Mouse (Mus musculus): ENCODE results near the gene 4921517D22Rik. TPM values are rescaled to one million over a fixed set of nuclear protein-coding genes. Genes with fewer than 3 reads are reported as not detected.

Gene 4921517D22Rik
- polyA plus RNA-seq, 1 experiment from 2014 or later: not detected

DNA sequence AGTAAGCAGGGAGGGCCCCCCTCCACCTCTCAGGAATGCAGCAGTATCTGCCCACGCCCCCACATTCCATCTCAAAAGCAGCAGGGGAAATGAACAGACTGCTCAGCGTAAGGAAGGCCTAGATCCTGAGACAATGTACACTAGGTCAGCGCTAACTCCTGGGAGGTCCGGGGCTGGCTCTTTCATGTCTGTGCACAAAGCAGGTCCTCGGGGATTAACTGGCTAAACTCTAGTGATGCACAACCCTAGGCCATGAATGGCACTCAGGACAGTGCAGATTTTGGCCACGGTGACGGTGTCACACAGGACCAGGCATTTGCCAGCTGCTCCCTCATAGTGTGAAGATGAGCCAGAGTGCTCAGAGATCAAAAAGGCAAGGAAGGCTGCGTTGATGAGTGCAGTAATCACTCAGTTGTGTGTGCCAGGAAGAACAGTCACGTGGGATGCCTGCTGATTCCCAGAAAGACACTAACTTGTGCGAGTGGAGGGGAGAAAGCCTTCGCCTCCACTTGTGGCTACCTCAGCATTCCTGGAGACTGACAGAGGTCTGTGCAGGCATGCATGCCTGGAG is 47.1 kb downstream of the 4921517D22Rik start:
- Histone ChIP-seq H3K9me3 (ENCODE audit: control insufficient read depth, low read length) (no peaks in the 10 kb centered on the region), H3K4me3 (ENCODE audit: low read length) (no peak overlapping the region), H3K27ac (ENCODE audit: low read depth, low read length) (no peak overlapping the region), H3K36me3 (ENCODE audit: control insufficient read depth, insufficient read depth, low read length) (no peaks in the 10 kb centered on the region), H3K27me3 (replicated peaks; ENCODE audit: control insufficient read depth, insufficient read depth, low read length) (no peaks in the 10 kb centered on the region), H3K9ac (ENCODE audit: low read depth, low read length) (no peak overlapping the region), H3K4me2 (ENCODE audit: low read length) (no peak overlapping the region), H3K4me1 (ENCODE audit: control insufficient read depth, insufficient read depth, low read depth, low read length) (no peaks in the 10 kb centered on the region)
- WGBS: 51% methylated on average over 11 of the region's 11 CpGs
- ATAC-seq: peak; percentile 51

DNA sequence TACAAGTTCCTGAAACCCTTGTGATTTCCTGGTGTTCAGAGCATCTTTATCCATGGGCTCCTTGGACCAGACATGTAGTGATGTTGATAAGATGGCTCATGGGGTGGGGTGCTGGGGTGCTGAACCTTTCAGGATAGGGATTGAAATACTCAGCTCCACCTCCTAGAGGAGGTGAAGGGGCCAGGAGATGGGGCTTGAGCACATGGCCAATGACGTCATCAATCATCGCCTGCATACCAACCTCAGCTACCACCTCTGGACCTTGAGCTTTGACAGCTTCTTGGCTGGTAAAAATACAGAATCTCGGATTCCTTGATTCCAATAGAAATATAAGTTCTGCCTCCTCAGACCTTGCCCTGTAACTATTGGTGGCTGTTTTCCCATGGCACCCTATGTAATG is 48.4 kb downstream of the 4921517D22Rik start:
- Histone ChIP-seq H3K4me1 (ENCODE audit: control insufficient read depth, insufficient read depth, low read depth, low read length) (no peaks in the 10 kb centered on the region), H3K9ac (ENCODE audit: low read depth, low read length) (no peak overlapping the region), H3K27ac (ENCODE audit: low read depth, low read length) (no peak overlapping the region), H3K9me3 (ENCODE audit: control insufficient read depth, low read length) (no peaks in the 10 kb centered on the region), H3K36me3 (ENCODE audit: control insufficient read depth, insufficient read depth, low read length) (no peaks in the 10 kb centered on the region), H3K27me3 (replicated peaks; ENCODE audit: control insufficient read depth, insufficient read depth, low read length) (no peaks in the 10 kb centered on the region), H3K4me3 (ENCODE audit: low read length) (no peak overlapping the region), H3K4me2 (ENCODE audit: low read length) (no peak overlapping the region)
- ATAC-seq: no peak
- WGBS: 91% methylated on average over 3 of the region's 3 CpGs

DNA sequence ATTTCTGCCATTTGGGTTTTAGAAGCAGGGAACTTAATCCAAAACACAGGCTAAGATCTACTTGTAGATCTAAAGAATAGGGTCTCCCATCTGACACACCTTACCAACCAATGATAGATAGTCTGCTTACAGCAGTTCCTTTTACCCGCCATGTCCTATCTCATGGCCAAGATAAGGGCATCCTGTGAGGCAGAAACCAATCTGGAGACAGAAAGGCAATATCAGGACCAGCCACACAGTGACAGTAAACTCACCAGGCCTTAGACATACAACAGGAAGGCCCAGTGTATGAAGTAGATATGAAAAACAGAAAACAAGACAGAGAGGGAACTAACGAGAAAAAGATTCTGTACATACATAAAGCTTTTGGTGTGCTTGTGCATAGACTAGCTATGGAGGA is 51.1 kb downstream of the 4921517D22Rik start:
- H3K9ac ChIP-seq (ENCODE audit: low read depth, low read length): no peak overlapping the region
- H3K27ac ChIP-seq (ENCODE audit: low read depth, low read length): no peak overlapping the region
- no peaks in the 10 kb centered on the region for H3K4me1 ChIP-seq (ENCODE audit: control insufficient read depth, insufficient read depth, low read depth, low read length)
- H3K27me3 ChIP-seq (replicated peaks; ENCODE audit: control insufficient read depth, insufficient read depth, low read length): no peaks in the 10 kb centered on the region
- WGBS: 93% methylated on average over 2 of the region's 2 CpGs
- ATAC-seq: no peak
- no peak overlapping the region for H3K4me2 ChIP-seq (ENCODE audit: low read length)
- H3K4me3 ChIP-seq (ENCODE audit: low read length): no peak overlapping the region
- H3K36me3 ChIP-seq (ENCODE audit: control insufficient read depth, insufficient read depth, low read length): no peaks in the 10 kb centered on the region
- H3K9me3 ChIP-seq (ENCODE audit: control insufficient read depth, low read length): no peaks in the 10 kb centered on the region

DNA sequence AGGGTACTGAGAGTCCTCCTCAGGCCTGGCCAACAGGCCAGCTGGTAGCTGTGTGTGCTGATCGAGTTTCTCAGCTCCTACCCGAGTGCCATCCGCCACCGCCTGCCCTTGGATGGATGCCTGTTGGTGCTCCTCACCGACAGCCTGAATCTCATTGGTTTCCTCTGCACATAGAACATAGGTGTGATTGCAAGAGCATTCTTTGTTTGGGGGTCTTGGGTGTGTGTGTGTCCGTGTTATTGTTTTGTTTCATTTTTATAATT is 53.8 kb downstream of the 4921517D22Rik start:
- no peak overlapping the region for H3K9ac ChIP-seq (ENCODE audit: low read depth, low read length)
- H3K27ac ChIP-seq (ENCODE audit: low read depth, low read length): no peak overlapping the region
- H3K4me3 ChIP-seq (ENCODE audit: low read length): no peak overlapping the region
- H3K36me3 ChIP-seq (ENCODE audit: control insufficient read depth, insufficient read depth, low read length): peaks cover 13% of the 10 kb centered on the region
- H3K4me2 ChIP-seq (ENCODE audit: low read length): no peak overlapping the region
- no peaks in the 10 kb centered on the region for H3K4me1 ChIP-seq (ENCODE audit: control insufficient read depth, insufficient read depth, low read depth, low read length)
- 91% methylated on average over 6 of the region's 6 CpGs for WGBS
- ATAC-seq: no peak
- no peaks in the 10 kb centered on the region for H3K9me3 ChIP-seq (ENCODE audit: control insufficient read depth, low read length)
- no peaks in the 10 kb centered on the region for H3K27me3 ChIP-seq (replicated peaks; ENCODE audit: control insufficient read depth, insufficient read depth, low read length)

- Histone ChIP-seq H3K27me3 (replicated peaks; ENCODE audit: control insufficient read depth, insufficient read depth, low read length) (no peaks in the 10 kb centered on the region), H3K9me3 (ENCODE audit: control insufficient read depth, low read length) (no peaks in the 10 kb centered on the region), H3K27ac (ENCODE audit: low read depth, low read length) (no peak overlapping the region), H3K9ac (ENCODE audit: low read depth, low read length) (no peak overlapping the region), H3K4me3 (ENCODE audit: low read length) (no peak overlapping the region), H3K4me2 (ENCODE audit: low read length) (no peak overlapping the region), H3K4me1 (ENCODE audit: control insufficient read depth, insufficient read depth, low read depth, low read length) (no peaks in the 10 kb centered on the region), H3K36me3 (ENCODE audit: control insufficient read depth, insufficient read depth, low read length) (peaks cover 13% of the 10 kb centered on the region)
- no peak for ATAC-seq
- 91% methylated on average over 16 of the region's 16 CpGs for WGBS
Observed at GRCm38 (mm10) chr13:59639368-59640177, 54.3 kb downstream of the 4921517D22Rik start.

- no peak overlapping the region for H3K4me2 ChIP-seq (ENCODE audit: low read length)
- H3K4me3 ChIP-seq (ENCODE audit: low read length): no peak overlapping the region
- no peak overlapping the region for H3K9ac ChIP-seq (ENCODE audit: low read depth, low read length)
- WGBS: 89% methylated on average over 7 of the region's 7 CpGs
- H3K27me3 ChIP-seq (replicated peaks; ENCODE audit: control insufficient read depth, insufficient read depth, low read length): no peaks in the 10 kb centered on the region
- H3K9me3 ChIP-seq (ENCODE audit: control insufficient read depth, low read length): no peaks in the 10 kb centered on the region
- H3K36me3 ChIP-seq (ENCODE audit: control insufficient read depth, insufficient read depth, low read length): peaks cover 19% of the 10 kb centered on the region
- H3K27ac ChIP-seq (ENCODE audit: low read depth, low read length): no peak overlapping the region
- ATAC-seq: no peak
- H3K4me1 ChIP-seq (ENCODE audit: control insufficient read depth, insufficient read depth, low read depth, low read length): no peaks in the 10 kb centered on the region
Observed at GRCm38 (mm10) chr13:59637800-59638199, 56.1 kb downstream of the 4921517D22Rik start.

Other genes with a start within 250 kb of the 4921517D22Rik start
- 69.0 and 73.3 TPM in 2 replicates for gene Agtpbp1, start 108.9 kb downstream of the 4921517D22Rik start, polyA plus RNA-seq (2015; fragmentation: Nextera tagmentation; extraction: Ambion mirVana)
- 118 and 127 TPM in 2 replicates for gene Naa35, start 108.8 kb downstream of the 4921517D22Rik start, polyA plus RNA-seq (2015; fragmentation: Nextera tagmentation; extraction: Ambion mirVana)
- 21.0 and 26.0 TPM in 2 replicates for gene Golm1, start 18.3 kb downstream of the 4921517D22Rik start, polyA plus RNA-seq (2015; fragmentation: Nextera tagmentation; extraction: Ambion mirVana)
- 0.12 TPM in 1 of 2 replicates, not detected in the other for gene Spata31d1a, start 16.2 kb upstream of the 4921517D22Rik start, polyA plus RNA-seq (2015; fragmentation: Nextera tagmentation; extraction: Ambion mirVana)
- 0.04 TPM in 1 of 2 replicates, not detected in the other for gene Spata31d1b, start 18.2 kb upstream of the 4921517D22Rik start, polyA plus RNA-seq (2015; fragmentation: Nextera tagmentation; extraction: Ambion mirVana)
- gene Spata31d1d, start 37.6 kb upstream of the 4921517D22Rik start, polyA plus RNA-seq (2015; fragmentation: Nextera tagmentation; extraction: Ambion mirVana): not detected in 2 replicates
- 0.07 and 0.19 TPM in 2 replicates for gene 1700014D04Rik, start 52.6 kb upstream of the 4921517D22Rik start, polyA plus RNA-seq (2015; fragmentation: Nextera tagmentation; extraction: Ambion mirVana)
- gene Isca1, start 75.7 kb upstream of the 4921517D22Rik start, polyA plus RNA-seq (2015; fragmentation: Nextera tagmentation; extraction: Ambion mirVana): 168 and 172 TPM in 2 replicates
- gene Gm49354, start 88.1 kb upstream of the 4921517D22Rik start, polyA plus RNA-seq (2015; fragmentation: Nextera tagmentation; extraction: Ambion mirVana): not detected in 2 replicates
- 35.9 and 42.3 TPM in 2 replicates for gene Tut7, start 129.0 kb upstream of the 4921517D22Rik start, polyA plus RNA-seq (2015; fragmentation: Nextera tagmentation; extraction: Ambion mirVana)